Mouse (Mus musculus) layer of hippocampus, adult 2 months (tissue): ENCODE data around the gene AC161166.1. TPM values are rescaled to one million over a fixed set of nuclear protein-coding genes. Genes with fewer than 3 reads are reported as not detected.

Experiments
- DNase-seq, 2 experiments: peaks; one replicate each; pipeline ENCODE4 v3.0.0; 2022; ENCODE audit warnings: low spot score in 2 of 2
- H3K27ac ChIP-seq: fragments of 200-600 bp; 2 replicates; pipeline ENCODE4 v1.8.1; 2022
- H3K4me3 ChIP-seq: fragments of 200-600 bp; 2 replicates; pipeline ENCODE4 v1.8.1; 2022; ENCODE audit warnings: mild to moderate bottlenecking
- CTCF ChIP-seq: fragments of 200-600 bp; conservative IDR thresholded peaks from 2 replicates; pipeline ENCODE4 v1.8.1; 2022; ENCODE audit warnings: antibody characterized with exemption, mild to moderate bottlenecking, moderate library complexity
- total RNA-seq, 2 experiments: library from RNA; stranded (reverse); gene quantifications; 2 replicates each; pipeline ENCODE4 v1.2.3; 2021

Gene AC161166.1
- total RNA-seq, 2 experiments from 2014 or later = not detected

DNA sequence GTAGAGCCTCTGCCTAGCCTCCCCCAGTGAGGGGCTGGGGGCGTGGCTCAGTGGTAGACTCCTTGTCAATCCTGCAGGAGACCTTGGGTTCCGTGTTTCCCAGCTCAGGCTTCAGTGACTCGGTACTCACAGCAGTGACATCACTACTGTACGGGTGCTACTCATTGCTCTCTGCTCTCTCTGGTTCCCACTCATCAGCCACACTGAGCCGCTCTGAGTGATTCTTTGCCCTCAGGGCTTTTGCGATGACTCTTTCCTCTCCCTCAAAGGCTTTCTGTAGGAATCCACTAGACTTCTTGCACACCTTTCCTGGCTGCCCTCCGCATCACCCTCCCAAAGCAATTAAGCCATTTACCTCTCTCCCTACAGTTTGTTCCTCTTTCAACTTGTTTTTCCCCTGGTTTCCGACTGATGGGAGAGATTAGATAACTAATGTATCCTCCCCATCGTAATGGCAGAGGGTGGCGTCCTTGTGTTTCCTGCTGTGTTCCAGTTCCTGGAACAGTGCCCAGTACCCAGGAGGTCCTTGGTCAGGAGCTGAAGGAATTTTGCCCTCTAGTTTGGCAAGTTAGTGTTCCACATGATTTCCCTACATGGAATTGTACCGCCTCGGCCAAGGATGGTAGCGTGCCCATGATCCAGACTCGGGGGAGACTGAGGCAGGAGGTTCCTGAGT, 50.7 kb downstream of the AC161166.1 start:
- no peak for TF ChIP-seq CTCF
- H3K27ac ChIP-seq = no peak overlapping the region
- DNase-seq = no peak
- no peak overlapping the region for H3K4me3 ChIP-seq

Other genes starting within 250 kb of the AC161166.1 start
- gene Zfp93, start 242.0 kb downstream of the AC161166.1 start, total RNA-seq = 10 to 100 TPM; 14.8 to 15.2 TPM
- 10 to 100 TPM; 21.6 to 24.2 TPM for gene Zfp61, start 211.2 kb downstream of the AC161166.1 start, total RNA-seq
- 10 to 100 TPM; 16.6 to 17.5 TPM for gene Zfp94, start 195.8 kb downstream of the AC161166.1 start, total RNA-seq
- not detected for gene Tescl, start 178.5 kb downstream of the AC161166.1 start, total RNA-seq
- gene Lypd5, start 163.3 kb downstream of the AC161166.1 start, total RNA-seq = not detected
- gene Kcnn4, start 142.2 kb downstream of the AC161166.1 start, total RNA-seq = under 1 TPM; 0.64 to 0.67 TPM
- gene Smg9, start 112.8 kb downstream of the AC161166.1 start, total RNA-seq = 10 to 100 TPM; 34.6 to 43.6 TPM
- not detected for gene Irgc1, start 60.2 kb downstream of the AC161166.1 start, total RNA-seq
- gene Plaur, start 50.0 kb downstream of the AC161166.1 start, total RNA-seq = under 1 TPM; 0.23 to 0.32 TPM
- 100 to 1,000 TPM; 128 to 132 TPM for gene Cadm4, start 30.4 kb downstream of the AC161166.1 start, total RNA-seq
- 10 to 100 TPM; 32.6 to 41.6 TPM for gene Zfp428, start 5.4 kb downstream of the AC161166.1 start, total RNA-seq
- 10 to 100 TPM; 61.9 to 63.0 TPM for gene Irgq, start 18.2 kb upstream of the AC161166.1 start, total RNA-seq
- not detected for gene Pinlyp, start 33.7 kb upstream of the AC161166.1 start, total RNA-seq
- 10 to 100 TPM; 38.9 to 40.9 TPM for gene Xrcc1, start 33.8 kb upstream of the AC161166.1 start, total RNA-seq
- gene Ethe1, start 75.1 kb upstream of the AC161166.1 start, total RNA-seq = 10 to 100 TPM; 10.1 to 11.0 TPM
- 1 to 10 TPM; 5.2 to 6.7 TPM for gene Zfp575, start 75.2 kb upstream of the AC161166.1 start, total RNA-seq
- under 1 TPM in 1 of 2 experiments, not detected in 1; 0.22 TPM for gene Phldb3, start 98.3 kb upstream of the AC161166.1 start, total RNA-seq
- under 1 TPM; 0.51 to 0.56 TPM for gene Lypd3, start 124.1 kb upstream of the AC161166.1 start, total RNA-seq
- gene Tex101, start 164.2 kb upstream of the AC161166.1 start, total RNA-seq = not detected
- gene BC049730, start 196.8 kb upstream of the AC161166.1 start, total RNA-seq = not detected
- gene Gm4763, start 214.5 kb upstream of the AC161166.1 start, total RNA-seq = not detected
- under 1 TPM in 1 of 2 experiments, not detected in 1; 0.41 TPM for gene Cd177, start 247.9 kb upstream of the AC161166.1 start, total RNA-seq